Mouse (Mus musculus): ENCODE measurements around the gene Shb.

Gene Shb

GRCm38 (mm10) chr4:45457543-45457942 lies 74.7 kb downstream of the Shb start:
- DNase-seq (ENCODE audit: low read depth, low spot score) = no peak

DNA sequence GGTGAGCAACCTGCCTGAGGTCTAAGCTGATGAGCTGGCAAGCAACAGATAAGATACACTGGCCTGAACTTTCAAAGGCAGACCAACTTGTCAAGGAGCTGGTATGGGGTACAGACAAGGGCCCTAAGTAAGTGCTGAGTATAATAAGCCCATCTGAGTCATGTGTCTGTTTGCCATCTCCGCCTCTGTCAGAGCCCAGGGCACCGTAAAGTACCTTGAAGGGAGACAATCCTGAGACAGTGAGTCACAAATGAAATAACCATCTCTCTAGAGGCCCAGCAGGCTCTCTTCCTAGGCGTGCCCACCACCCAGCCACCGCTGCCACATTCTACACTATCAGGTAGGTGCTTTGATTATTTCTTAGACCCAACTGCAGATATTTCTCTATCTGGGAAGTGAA lies 77.3 kb downstream of the Shb start:
- DNase-seq (ENCODE audit: low read depth, low spot score) = no peak

DNA sequence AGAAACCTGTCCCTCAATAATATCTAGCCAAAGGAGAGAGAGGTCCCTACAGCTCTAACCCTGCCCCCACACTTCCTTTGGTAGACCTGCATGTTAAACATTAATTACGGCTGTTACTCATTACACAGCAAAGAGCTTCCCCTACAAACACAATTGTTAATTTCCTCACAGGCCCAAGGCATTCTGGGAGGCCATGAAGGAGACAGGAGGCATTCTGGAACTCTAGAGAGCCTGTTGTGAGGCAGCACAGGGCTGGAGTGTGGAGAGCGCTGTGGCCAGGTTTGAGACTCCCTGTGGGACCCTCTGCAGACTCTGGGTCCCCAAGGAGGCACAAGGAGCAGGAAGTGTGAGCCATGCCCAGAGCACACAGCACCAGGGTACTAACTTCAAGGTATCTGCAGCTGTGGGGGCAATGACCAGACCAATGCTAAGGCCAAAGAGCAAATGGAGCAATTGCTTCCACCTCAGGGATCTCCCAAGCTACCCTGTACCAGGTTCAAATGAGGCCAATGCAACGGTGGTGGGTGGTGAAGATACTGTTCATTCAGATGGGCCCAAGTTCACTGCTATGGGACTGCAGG lies 78.9 kb downstream of the Shb start:
- DNase-seq (ENCODE audit: low read depth, low spot score) = no peak

- no peak for DNase-seq (ENCODE audit: low read depth, low spot score)
Measured at GRCm38 (mm10) chr4:45452569-45453111, 79.6 kb downstream of the Shb start.

DNA sequence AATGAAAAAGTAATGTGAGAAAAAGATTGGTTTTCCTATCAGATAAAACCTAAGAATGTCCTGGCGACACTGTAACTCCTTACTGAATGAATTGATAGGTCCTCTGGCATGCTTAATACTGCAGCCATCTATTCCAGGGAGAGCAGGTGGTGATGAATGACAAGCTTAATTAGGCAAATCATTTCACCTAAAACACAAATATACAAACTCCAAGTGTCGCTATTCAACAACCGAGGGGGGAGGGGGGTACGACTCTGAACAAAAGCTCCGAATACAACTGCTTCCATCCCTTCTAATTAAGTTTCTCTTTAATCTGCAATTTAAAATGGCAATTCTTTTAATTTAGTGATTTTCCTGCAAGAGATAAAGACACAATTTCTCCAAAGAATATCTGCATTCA lies 83.3 kb downstream of the Shb start:
- DNase-seq (ENCODE audit: low read depth, low spot score) = no peak

GRCm38 (mm10) chr4:45448481-45448880 lies 83.8 kb downstream of the Shb start:
- DNase-seq (ENCODE audit: low read depth, low spot score) = no peak

DNA sequence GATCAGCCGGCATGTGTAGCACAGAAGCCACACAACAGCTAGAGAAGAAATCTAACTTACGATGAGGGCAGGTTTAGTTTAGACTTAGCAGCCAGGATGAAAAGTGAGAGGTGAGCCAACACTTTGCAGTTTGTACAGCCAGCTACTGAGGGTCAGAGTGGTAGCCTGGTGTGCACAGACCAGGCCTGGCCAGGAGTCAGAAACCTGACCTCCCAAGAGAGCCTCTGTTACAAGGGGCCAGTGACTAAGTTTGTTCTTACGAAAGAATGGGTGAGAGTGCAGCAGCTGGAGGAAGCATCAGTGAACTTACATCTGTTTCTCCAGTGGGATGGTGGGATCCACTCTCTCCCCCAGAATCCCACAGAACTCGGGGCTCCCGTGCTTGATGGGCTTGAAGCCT lies 85.1 kb downstream of the Shb start:
- no peak for DNase-seq (ENCODE audit: low read depth, low spot score)

DNA sequence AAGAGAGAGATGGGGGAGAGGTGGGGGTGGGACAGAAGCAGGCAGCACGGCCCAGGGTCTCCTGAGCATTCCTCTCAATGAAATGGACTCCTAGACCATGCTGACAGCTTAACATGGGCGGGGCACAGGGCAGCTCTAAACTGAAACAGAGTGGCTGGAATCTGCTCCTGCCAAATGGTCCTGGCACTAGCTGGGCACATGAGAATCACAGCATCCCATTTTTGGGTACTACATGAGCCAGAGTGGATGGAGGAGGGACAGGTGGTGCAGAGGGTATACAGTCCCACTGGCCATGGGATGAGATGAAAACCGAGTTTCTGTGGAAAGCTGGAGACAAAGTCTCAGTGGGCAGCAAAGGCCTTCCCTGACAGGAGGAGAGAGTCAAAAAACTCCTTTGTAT lies 87.0 kb downstream of the Shb start:
- DNase-seq (ENCODE audit: low read depth, low spot score) = no peak

GRCm38 (mm10) chr4:45444813-45445212 lies 87.5 kb downstream of the Shb start:
- no peak for DNase-seq (ENCODE audit: low read depth, low spot score)

DNA sequence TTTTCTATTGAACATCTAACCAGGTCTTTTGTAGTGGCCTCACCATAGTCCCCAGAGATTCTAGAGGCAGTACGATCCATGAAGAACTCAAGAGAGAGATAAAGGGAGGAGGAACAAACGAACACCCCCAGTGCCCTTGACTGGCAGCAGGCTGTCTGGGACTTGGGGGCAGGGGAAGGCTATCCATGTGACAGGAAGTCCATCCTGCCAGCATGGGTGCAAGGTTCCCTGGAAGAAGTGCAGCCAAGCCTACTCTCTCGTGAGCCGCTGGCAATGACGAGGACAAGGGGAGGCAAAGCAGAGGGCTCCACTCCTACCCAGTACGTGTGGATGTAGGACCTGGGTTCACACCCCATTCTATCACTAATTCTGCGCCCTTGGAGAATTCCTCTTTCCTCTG lies 88.6 kb downstream of the Shb start:
- no peak for DNase-seq (ENCODE audit: low read depth, low spot score)

GRCm38 (mm10) chr4:45442237-45442636 lies 90.0 kb downstream of the Shb start:
- no peak for DNase-seq (ENCODE audit: low read depth, low spot score)

DNA sequence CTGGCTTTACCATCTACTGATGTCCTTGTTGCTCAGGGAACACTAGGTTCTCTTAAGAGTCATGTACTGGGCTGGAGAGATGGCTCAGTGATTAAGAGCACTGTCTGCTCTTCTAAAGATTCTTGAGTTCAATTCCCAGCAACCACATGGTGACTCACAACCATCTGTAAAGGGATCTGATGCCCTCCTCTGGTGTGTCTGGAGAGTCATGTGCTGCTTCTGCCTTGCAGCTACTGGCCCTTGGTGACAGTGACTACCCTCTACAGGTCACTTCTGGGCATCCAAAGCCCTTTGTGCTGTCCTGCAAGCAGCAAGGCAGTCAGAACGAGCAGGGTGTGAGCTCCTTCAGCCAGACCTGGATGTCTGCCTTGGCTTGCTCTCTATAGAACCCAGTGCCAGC lies 90.5 kb downstream of the Shb start:
- no peak for DNase-seq (ENCODE audit: low read depth, low spot score)

DNA sequence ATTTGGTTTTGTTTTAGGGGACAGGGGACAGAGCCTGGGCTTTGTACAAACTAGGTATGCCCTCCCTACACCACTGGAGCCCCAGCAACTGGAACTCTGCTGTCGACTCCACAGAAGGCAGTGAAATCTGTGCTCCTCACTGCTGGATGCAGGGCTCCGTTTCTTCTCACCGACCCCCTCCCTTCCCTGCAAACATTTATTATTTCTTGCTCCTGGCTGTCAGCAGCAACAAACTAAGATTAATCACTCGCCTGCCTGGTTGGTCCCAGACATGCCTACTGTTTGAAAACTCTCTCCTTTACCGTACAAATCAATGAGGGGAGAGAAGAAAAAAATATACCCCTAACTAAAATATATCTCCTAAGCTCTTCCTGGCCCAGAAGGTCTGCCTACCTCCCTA lies 93.0 kb downstream of the Shb start:
- DNase-seq (ENCODE audit: low read depth, low spot score) = no peak

- no peak for DNase-seq (ENCODE audit: low read depth, low spot score)
Measured at GRCm38 (mm10) chr4:45437010-45437409, 95.3 kb downstream of the Shb start.

DNA sequence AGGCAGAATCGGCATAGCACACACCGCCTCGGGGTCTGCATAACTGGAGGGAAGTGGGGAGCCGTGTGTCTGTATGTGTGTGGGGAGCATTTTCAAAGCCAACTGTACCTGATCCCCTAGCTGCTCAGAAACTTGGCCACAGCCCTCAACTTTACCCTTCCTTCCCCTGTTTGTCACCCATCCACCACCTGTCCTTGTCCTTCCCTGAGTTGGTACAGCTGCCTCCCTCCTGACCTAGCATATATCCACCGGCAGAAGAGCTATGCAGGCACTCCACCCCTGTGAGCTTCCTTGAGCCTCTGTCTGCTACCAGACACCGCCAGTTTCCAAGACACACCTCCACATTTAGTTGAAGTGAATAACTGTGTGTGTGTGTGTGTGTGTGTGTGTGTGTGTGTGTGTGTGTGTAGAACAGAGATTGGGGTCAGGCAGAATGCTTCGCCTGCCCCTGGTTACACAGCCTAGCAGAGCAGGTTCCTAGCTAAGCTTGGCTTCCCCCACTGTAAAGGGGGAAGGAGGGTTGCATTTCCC lies 95.8 kb downstream of the Shb start:
- no peak for DNase-seq (ENCODE audit: low read depth, low spot score)

DNA sequence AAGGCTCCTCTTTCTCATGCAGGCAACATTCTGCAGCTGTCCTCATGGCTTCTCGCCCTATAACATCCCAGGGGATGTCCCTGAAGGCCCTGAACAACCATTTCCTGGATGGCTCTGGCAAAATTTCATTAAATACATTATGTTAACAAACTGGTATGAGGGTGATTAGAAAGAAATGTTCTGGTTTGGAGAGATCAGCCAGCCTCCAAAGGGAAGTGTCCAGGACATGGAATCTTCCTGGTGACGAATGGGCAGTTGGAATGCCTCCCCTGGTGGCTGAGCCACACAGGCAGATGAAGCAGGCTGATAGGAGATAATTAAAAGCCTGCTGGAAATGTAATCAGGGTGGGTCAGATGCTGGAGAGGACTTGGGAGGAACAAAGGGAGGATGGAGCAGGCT lies 96.4 kb downstream of the Shb start:
- DNase-seq (ENCODE audit: low read depth, low spot score) = no peak

DNA sequence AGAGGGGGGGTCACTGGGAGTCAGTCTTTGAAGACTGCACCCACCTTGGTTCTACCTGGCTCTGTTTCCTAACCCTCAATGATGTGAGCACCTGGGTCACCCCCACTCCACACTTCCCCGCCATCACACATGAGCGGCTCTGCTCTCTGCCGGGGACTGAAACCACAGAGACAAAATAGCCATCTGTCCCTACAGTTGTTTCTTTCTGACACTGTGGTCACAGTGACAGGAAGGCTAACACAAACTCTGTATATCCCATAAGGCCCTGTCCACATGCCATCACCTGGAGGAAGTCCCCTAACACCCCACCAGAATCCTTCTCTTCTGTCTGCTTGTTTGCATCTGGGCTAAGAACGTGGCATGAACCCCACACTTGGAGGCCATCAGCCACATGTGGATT lies 97.6 kb downstream of the Shb start:
- DNase-seq (ENCODE audit: low read depth, low spot score) = no peak

DNA sequence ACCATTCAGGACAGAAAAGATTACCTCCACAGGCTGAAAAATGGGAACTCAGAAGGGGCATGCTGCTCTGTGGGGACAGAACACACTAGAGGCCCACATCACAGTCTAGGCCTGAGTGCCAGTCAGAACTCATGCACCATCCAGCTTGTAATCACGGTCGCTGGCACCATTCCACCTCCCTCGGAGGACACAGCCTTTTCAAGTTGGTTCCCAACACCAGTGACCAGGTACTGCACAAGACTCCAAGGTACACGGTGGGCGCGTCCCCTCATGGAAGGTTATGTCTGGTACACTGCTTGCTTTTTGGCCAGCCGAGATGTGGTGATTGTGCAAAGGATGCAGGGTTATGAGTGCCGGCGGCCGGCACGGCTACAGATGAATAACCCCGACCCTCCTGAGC lies 98.2 kb downstream of the Shb start:
- no peak for DNase-seq (ENCODE audit: low read depth, low spot score)

GRCm38 (mm10) chr4:45431806-45432205 lies 100.5 kb downstream of the Shb start:
- no peak for DNase-seq (ENCODE audit: low read depth, low spot score)

DNA sequence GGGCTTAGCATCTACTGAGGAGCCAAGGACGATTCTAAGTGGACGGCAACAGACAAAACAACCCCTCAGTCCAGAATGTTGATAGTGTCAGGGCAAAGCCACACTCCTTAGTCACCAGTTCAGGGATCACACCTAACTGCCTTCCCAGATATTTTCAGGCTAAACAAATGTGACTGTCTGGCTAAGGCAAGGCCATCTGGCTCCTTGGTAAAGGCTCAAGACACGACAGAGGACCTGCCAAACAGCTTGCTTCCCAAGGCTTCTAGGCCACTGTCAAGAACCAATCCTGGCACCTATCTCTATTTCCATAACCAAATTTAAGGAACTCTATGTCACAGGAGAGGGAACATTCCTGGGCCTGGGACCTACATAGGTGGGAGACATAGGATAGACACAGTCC lies 101.0 kb downstream of the Shb start:
- no peak for DNase-seq (ENCODE audit: low read depth, low spot score)

- no peak for DNase-seq (ENCODE audit: low read depth, low spot score)
Measured at GRCm38 (mm10) chr4:45429451-45429850, 102.8 kb downstream of the Shb start.

DNA sequence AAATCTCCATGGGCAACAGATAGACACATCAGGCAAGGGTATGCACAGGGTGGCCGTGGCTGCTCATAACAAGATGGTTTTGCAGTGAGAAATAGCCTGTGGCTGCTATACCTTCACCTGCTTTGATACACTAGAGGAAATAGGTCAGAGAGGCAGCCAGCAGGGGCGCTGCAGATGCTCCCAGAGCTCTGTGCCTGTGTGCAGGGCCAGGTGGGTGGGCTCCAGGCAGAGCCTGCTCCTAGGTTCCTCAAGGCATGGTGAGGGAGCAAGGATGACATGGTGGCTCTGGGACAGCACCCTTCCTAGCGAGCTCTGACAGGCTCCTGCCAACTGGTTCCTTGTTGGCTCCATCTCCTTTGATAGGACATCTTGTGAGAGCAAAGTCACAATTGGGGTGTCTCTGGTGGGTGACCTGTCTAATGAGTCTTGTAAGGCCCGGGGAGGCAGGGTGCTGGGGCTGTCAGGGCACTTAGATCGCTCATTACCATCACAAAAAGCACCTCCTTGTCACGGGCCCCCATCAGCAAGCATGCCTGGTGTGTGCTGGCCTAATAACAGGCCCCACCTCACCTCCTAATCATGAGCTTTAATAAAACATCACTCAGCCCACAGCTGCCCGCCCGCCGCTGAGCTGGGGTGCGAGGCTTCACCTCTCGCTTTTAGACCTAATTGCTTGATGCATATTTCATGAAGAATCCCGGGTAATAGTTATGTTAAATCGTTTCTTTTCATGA lies 105.4 kb downstream of the Shb start:
- DNase-seq (ENCODE audit: low read depth, low spot score) = peak; percentile 83

- peak; percentile 80 for DNase-seq (ENCODE audit: low read depth, low spot score)
Measured at GRCm38 (mm10) chr4:45423406-45423805, 108.9 kb downstream of the Shb start.
